ENCODE assay signal across 10 mouse cellular contexts in the genomic region with DNA sequence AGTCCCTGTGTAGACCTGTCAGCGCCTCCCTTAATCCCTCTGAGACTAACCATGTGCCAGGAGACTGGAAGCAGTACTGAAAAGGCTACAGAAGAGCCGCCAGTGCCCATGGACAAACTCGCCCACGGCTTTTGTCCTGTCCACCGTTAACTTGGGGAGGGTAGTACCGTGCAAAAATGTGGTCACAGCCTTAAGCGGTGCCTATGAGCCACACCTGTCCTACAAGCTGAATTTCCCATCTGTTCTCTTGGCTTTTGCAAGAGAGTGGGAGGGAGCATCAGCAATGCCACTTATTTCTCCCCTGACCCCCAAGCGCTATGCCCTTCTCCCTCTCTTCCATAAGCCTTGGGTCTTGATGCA. TPM values are rescaled to one million over a fixed set of nuclear protein-coding genes. Genes with fewer than 3 reads are reported as not detected.
DNase-seq lines count a peak whose midpoint lies in the region; ATAC-seq and TF ChIP-seq lines count a peak whose summit lies in the region.
"Had no signal": no experiment of that assay in that cellular context is flagged by ENCODE, and none has a peak within 500 bp of the region (broad histone marks: within the 10 kb centered on the region; RNA-seq: fewer than 3 reads in every experiment).

No protein-coding gene starts in this region.

- WGBS in kidney, embryonic 16.5 days = 13% methylated on average over 8 of the region's 8 CpGs
- 19% methylated on average over 8 of the region's 8 CpGs for WGBS in intestine, embryonic 15.5 days
- WGBS in neural tube, embryonic 13.5 days = 14% methylated on average over 8 of the region's 8 CpGs

- peaks cover 63% of the 10 kb centered on the region for H3K27me3 ChIP-seq in kidney, embryonic 16.5 days (ENCODE audit: insufficient read depth, low read length)
- H3K27me3 ChIP-seq in intestine, embryonic 15.5 days (replicated peaks) = peaks cover 52% of the 10 kb centered on the region
- H3K27me3 ChIP-seq in neural tube, embryonic 13.5 days = peaks cover 38% of the 10 kb centered on the region

- peak overlapping the region; percentile 97 for H3K4me2 ChIP-seq in kidney, embryonic 16.5 days (replicated peaks; ENCODE audit: low read depth, low read length)
- H3K4me2 ChIP-seq in intestine, embryonic 15.5 days (replicated peaks) = peak overlapping the region; percentile 97
- peak overlapping the region; percentile 90 for H3K4me2 ChIP-seq in neural tube, embryonic 13.5 days

- ATAC-seq in kidney, embryonic 16.5 days (ENCODE audit: low FRiP score, low TSS enrichment) = no peak
- no peak for ATAC-seq in intestine, embryonic 15.5 days
- no peak for ATAC-seq in neural tube, embryonic 13.5 days (ENCODE audit: low read depth)
- ATAC-seq: Patski had no signal

- no peak for DNase-seq in kidney, adult 11 months
- no peak for DNase-seq in layer of hippocampus, adult 9-10 months (ENCODE audit: low spot score)
- DNase-seq in kidney, postnatal 25 days = no peak
- DNase-seq in left cerebral cortex, adult 8-10 months (ENCODE audit: low spot score in 2 of 2) = no peak

- no peak for TF ChIP-seq POLR2A in embryonic fibroblast, embryonic 13.5 days (IDR thresholded peaks at IDR 0.05; ENCODE audit: low read depth, low read length)

- H3K9ac ChIP-seq in kidney, embryonic 16.5 days (replicated peaks; ENCODE audit: low read length) = no peak overlapping the region
- H3K9ac ChIP-seq in intestine, embryonic 15.5 days = peak overlapping the region; percentile 46; the same call in 1 of the 2 replicates
- H3K9ac ChIP-seq in neural tube, embryonic 13.5 days = peak overlapping the region; percentile 88

- TF ChIP-seq CTCF in embryonic fibroblast, embryonic 13.5 days (IDR thresholded peaks at IDR 0.05; ENCODE audit: borderline replicate concordance, insufficient read depth, low read length) = no peak

- H3K4me1 ChIP-seq in kidney, embryonic 16.5 days (ENCODE audit: insufficient read depth, low read length) = peaks cover 12% of the 10 kb centered on the region
- no peaks in the 10 kb centered on the region for H3K4me1 ChIP-seq in embryonic fibroblast, embryonic 13.5 days (ENCODE audit: control insufficient read depth, insufficient read depth, low read length)
- H3K4me1 ChIP-seq in intestine, embryonic 15.5 days (replicated peaks) = peaks cover 15% of the 10 kb centered on the region
- H3K4me1 ChIP-seq in neural tube, embryonic 13.5 days (replicated peaks) = peaks cover 35% of the 10 kb centered on the region

- no peaks in the 10 kb centered on the region for H3K9me3 ChIP-seq in kidney, embryonic 16.5 days (ENCODE audit: low read length)
- no peaks in the 10 kb centered on the region for H3K9me3 ChIP-seq in intestine, embryonic 15.5 days
- no peaks in the 10 kb centered on the region for H3K9me3 ChIP-seq in neural tube, embryonic 13.5 days

- H3K27ac ChIP-seq in kidney, embryonic 16.5 days (ENCODE audit: low read length) = no peak overlapping the region
- no peak overlapping the region for H3K27ac ChIP-seq in embryonic fibroblast, embryonic 13.5 days (ENCODE audit: insufficient read depth, low read length)
- H3K27ac ChIP-seq in intestine, embryonic 15.5 days = no peak overlapping the region
- peak overlapping the region; percentile 84; the same call in 1 of the 2 replicates for H3K27ac ChIP-seq in neural tube, embryonic 13.5 days (replicated peaks)
- H3K27ac ChIP-seq: macrophage had no signal

- peak overlapping the region; percentile 48 for H3K4me3 ChIP-seq in kidney, embryonic 16.5 days (ENCODE audit: low read length)
- peak overlapping the region; percentile 50 for H3K4me3 ChIP-seq in embryonic fibroblast, embryonic 13.5 days (ENCODE audit: insufficient read depth, low read length)
- H3K4me3 ChIP-seq in intestine, embryonic 15.5 days (replicated peaks) = peak overlapping the region; percentile 53
- H3K4me3 ChIP-seq in neural tube, embryonic 13.5 days = peak overlapping the region; percentile 75

- no peaks in the 10 kb centered on the region for H3K36me3 ChIP-seq in kidney, embryonic 16.5 days (ENCODE audit: insufficient read depth, low read length)
- H3K36me3 ChIP-seq in intestine, embryonic 15.5 days = no peaks in the 10 kb centered on the region
- H3K36me3 ChIP-seq in neural tube, embryonic 13.5 days = no peaks in the 10 kb centered on the region

RNA-seq across cellular contexts. Expression of a gene that starts 0.3 kb away (rescaled TPM):
- 4.1 and 5.2 TPM in 2 replicates for polyA plus RNA-seq in kidney, embryonic 16.5 days (2015; fragmentation: Nextera tagmentation; extraction: Ambion mirVana)
- polyA plus RNA-seq in embryonic fibroblast, embryonic 13.5 days (2011; ENCODE audit: insufficient read length, low read depth, missing spikeins) = 0.46 and 0.70 TPM in 2 replicates
- 4.9 TPM in 2 replicates for polyA plus RNA-seq in intestine, embryonic 15.5 days (2015; fragmentation: Nextera tagmentation; extraction: Ambion mirVana)
- polyA plus RNA-seq in neural tube, embryonic 13.5 days (2015; fragmentation: Nextera tagmentation; extraction: Ambion mirVana) = 26.0 and 26.8 TPM in 2 replicates
- 10 to 100 TPM; 96.0 to 99.7 (median 97.0) TPM for total RNA-seq in left cerebral cortex, adult 8-10 months (2022)
- polyA plus RNA-seq: macrophage, Patski had no signal
